Mouse (Mus musculus): ENCODE data around the gene Has3. TPM values are rescaled to one million over a fixed set of nuclear protein-coding genes. Genes with fewer than 3 reads are reported as not detected.

Gene Has3
- polyA plus RNA-seq, 1 experiment = 0.16 TPM

- TF ChIP-seq CTCF (IDR thresholded peaks at IDR 0.05; ENCODE audit: borderline replicate concordance, insufficient read depth, low read length) = no peak
- TF ChIP-seq POLR2A (IDR thresholded peaks at IDR 0.05; ENCODE audit: low read depth, low read length) = no peak
- no peak overlapping the region for H3K4me3 ChIP-seq (ENCODE audit: insufficient read depth, low read length)
- H3K27ac ChIP-seq (ENCODE audit: insufficient read depth, low read length) = peak overlapping the region; percentile 38; the same call in 1 of the 2 replicates
- H3K4me1 ChIP-seq (ENCODE audit: control insufficient read depth, insufficient read depth, low read length) = peaks cover 6% of the 10 kb centered on the region
Observed at GRCm38 (mm10) chr8:106929921-106930320, 59.9 kb downstream of the Has3 start.

GRCm38 (mm10) chr8:106932376-106933065 lies 62.5 kb downstream of the Has3 start:
- Histone ChIP-seq H3K4me3 (ENCODE audit: insufficient read depth, low read length) (no peak overlapping the region; the same call in 1 of the 2 replicates), H3K27ac (ENCODE audit: insufficient read depth, low read length) (no peak overlapping the region), H3K4me1 (ENCODE audit: control insufficient read depth, insufficient read depth, low read length) (peaks cover 9% of the 10 kb centered on the region)
- TF ChIP-seq CTCF (IDR thresholded peaks at IDR 0.05; ENCODE audit: borderline replicate concordance, insufficient read depth, low read length) (no peak), POLR2A (IDR thresholded peaks at IDR 0.05; ENCODE audit: low read depth, low read length) (no peak)

DNA sequence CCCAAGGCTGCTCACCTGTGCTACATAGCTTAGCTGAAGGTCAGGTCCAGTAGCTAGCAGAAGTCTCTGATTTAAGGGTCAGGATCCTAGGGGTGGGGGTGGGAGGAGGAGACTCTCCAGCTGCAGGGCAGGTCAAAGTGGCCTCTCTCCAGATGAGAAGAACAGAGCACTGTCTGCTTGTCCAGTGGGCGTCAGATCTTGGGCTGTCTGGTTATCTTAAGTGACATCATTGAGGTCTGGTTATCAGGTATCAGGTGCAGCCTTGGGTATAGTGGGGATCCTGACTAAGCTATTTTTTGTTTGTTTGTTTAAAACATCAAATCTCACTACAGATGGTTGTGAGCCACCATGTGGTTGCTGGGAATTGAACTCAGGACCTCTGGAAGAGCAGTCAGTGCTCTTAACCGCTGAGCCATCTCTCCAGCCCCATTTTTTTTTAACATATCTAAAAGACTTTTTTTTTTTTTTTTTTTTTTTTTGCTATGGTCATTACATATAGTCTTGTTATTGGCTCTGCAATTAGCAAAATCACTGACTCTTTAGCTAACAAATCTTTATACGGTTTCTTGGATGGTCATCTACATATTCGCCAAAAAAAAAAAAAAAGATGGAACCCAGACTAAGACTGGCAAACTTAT lies 63.6 kb downstream of the Has3 start:
- H3K27ac ChIP-seq (ENCODE audit: insufficient read depth, low read length) = no peak overlapping the region
- peaks cover 9% of the 10 kb centered on the region for H3K4me1 ChIP-seq (ENCODE audit: control insufficient read depth, insufficient read depth, low read length)
- TF ChIP-seq CTCF (IDR thresholded peaks at IDR 0.05; ENCODE audit: borderline replicate concordance, insufficient read depth, low read length) = no peak
- TF ChIP-seq POLR2A (IDR thresholded peaks at IDR 0.05; ENCODE audit: low read depth, low read length) = no peak

More for the DNA sequence above, 63.6 kb downstream of the Has3 start:
- H3K4me3 ChIP-seq (ENCODE audit: insufficient read depth, low read length) = no peak overlapping the region

Other genes starting within 250 kb of the Has3 start
- 7.0 and 7.2 TPM in 2 replicates for gene Tango6, start 187.2 kb upstream of the Has3 start, polyA plus RNA-seq (2011; ENCODE audit: insufficient read length, low read depth, missing spikeins)
- gene Utp4, start 23.4 kb downstream of the Has3 start, polyA plus RNA-seq (2011; ENCODE audit: insufficient read length, low read depth, missing spikeins) = 46.9 and 57.5 TPM in 2 replicates
- 18.9 and 23.3 TPM in 2 replicates for gene Sntb2, start 65.5 kb downstream of the Has3 start, polyA plus RNA-seq (2011; ENCODE audit: insufficient read length, low read depth, missing spikeins)
- 47.0 and 48.3 TPM in 2 replicates for gene Vps4a, start 161.0 kb downstream of the Has3 start, polyA plus RNA-seq (2011; ENCODE audit: insufficient read length, low read depth, missing spikeins)
- 4.4 and 5.5 TPM in 2 replicates for gene Pdf, start 178.4 kb downstream of the Has3 start, polyA plus RNA-seq (2011; ENCODE audit: insufficient read length, low read depth, missing spikeins)
- gene Cog8, start 186.4 kb downstream of the Has3 start, polyA plus RNA-seq (2011; ENCODE audit: insufficient read length, low read depth, missing spikeins) = 31.0 TPM in 2 replicates
- gene Nip7, start 186.6 kb downstream of the Has3 start, polyA plus RNA-seq (2011; ENCODE audit: insufficient read length, low read depth, missing spikeins) = 71.2 and 71.5 TPM in 2 replicates
- gene Tmed6, start 195.4 kb downstream of the Has3 start, polyA plus RNA-seq (2011; ENCODE audit: insufficient read length, low read depth, missing spikeins) = not detected in 2 replicates
- 28.0 and 35.7 TPM in 2 replicates for gene Terf2, start 226.3 kb downstream of the Has3 start, polyA plus RNA-seq (2011; ENCODE audit: insufficient read length, low read depth, missing spikeins)

Data from embryonic fibroblast, embryonic 13.5 days (primary cell).